Mouse (Mus musculus) testis, adult 2 months (tissue): ENCODE measurements around the gene Rcan3.

ENCODE experiments used
- CTCF ChIP-seq: fragments of 200-500 bp; IDR thresholded peaks from 2 replicates; pipeline ENCODE4 v1.5.1; 2012; ENCODE audit warnings: low read depth, mild to moderate bottlenecking, inconsistent platforms, low read length, moderate library complexity; ENCODE audit not compliant: control insufficient read depth, insufficient read depth, insufficient replicate concordance
- POLR2A ChIP-seq: fragments of 200-500 bp; IDR thresholded peaks from 2 replicates; pipeline ENCODE4 v1.6.1; 2012; ENCODE audit warnings: low read depth, mild to moderate bottlenecking, inconsistent platforms, low read length, moderate library complexity; ENCODE audit not compliant: control insufficient read depth

DNA sequence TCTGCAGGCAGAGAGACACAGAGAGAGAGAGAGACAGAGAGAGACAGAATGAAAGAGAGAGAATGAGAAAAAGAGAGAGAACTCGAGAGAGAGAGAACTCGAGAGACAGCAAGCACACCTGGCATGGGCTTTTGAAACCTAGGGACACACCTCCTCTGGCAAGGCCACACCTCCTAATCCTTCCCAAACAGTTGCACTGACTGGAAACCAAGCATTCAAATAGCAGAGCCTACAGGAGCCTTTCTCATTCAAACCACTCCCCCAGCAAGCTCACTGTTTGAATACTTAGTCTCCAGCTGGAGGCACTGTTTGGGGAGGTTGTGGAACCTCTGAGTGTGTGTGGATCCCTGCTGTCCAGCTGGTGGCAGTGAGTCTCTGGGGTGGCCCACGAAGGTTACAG, 40.9 kb downstream of the Rcan3 start:
- TF ChIP-seq CTCF (no peak), POLR2A (no peak)
